Mouse (Mus musculus) brain, embryonic 14.5 days (tissue): Measurements from ENCODE around the gene Gm45713.

Source experiments
- CTCF ChIP-seq: fragments of 200-500 bp; IDR thresholded peaks from 2 replicates; pipeline ENCODE4 v1.5.1; 2012; ENCODE audit warnings: inconsistent platforms, mild to moderate bottlenecking, moderate library complexity, borderline replicate concordance; ENCODE audit not compliant: insufficient read depth, insufficient read length; ENCODE audit errors: extremely low read depth
- POLR2A ChIP-seq: fragments of 200-500 bp; IDR thresholded peaks from 2 replicates; pipeline ENCODE4 v1.6.1; 2012; ENCODE audit warnings: mild to moderate bottlenecking, inconsistent platforms, borderline replicate concordance; ENCODE audit not compliant: poor library complexity, insufficient read depth, insufficient read length, severe bottlenecking; ENCODE audit errors: extremely low read depth

GRCm38 (mm10) chr7:45082401-45083299, 53.4 kb downstream of the Gm45713 start:
- TF ChIP-seq CTCF (no peak), POLR2A (no peak)
